Mouse (Mus musculus): ENCODE results near the gene Six1. TPM values are rescaled to one million over a fixed set of nuclear protein-coding genes. Genes with fewer than 3 reads are reported as not detected.

Six1 gene
- polyA plus RNA-seq, 1 experiment: 0.10 TPM

DNA sequence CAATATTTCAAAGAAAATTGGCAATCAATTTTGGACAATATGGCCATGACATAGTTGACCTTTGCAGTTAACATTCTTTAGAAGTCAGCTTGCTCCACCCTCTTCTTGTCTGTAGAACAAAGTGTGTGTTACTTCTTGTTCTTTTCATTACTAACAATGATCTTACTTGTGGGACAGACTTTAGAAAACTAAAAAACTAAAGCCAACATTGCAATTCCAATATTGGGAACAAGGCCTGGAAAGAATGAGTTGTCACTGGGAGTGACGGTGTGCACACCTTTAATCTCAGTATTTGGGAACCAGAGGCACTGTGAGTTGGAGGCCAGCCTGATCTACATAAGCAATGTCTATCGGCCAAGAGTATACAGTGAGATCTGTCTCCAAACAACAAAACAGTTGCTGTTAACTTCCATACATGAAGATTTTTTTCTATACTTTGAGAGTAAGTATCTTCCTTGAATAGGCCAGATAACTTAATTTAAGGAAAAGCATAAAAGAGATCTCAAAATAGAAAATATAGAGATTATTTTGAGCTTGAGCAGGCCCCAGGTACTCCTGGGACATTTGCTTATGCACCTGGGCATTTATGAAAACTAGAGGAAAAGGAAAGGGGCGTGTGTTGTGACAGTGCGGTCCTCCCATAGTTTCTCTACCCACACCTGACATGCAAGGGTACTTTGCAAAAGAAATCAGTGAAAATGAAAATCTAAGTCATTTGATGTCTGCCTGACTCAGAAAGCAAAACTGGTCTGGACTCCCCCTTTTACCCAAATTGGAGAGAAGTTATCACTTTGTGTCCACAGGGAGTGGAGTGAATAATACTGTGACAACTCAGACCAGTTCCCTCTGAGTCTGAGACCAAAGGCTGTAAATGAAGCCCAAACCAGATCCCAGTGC, 55.3 kb downstream of the Six1 start:
- TF ChIP-seq POLR2A (IDR thresholded peaks at IDR 0.05; ENCODE audit: borderline replicate concordance, insufficient read depth, low read length): no peak
- no peak for TF ChIP-seq CTCF (IDR thresholded peaks at IDR 0.05; ENCODE audit: borderline replicate concordance, insufficient read depth, low read depth, low read length)
- no peak for DNase-seq
- no peaks in the 10 kb centered on the region; the same call in 1 of the 2 replicates for H3K27me3 ChIP-seq (ENCODE audit: control insufficient read depth, insufficient read depth, low read length)
- H3K27ac ChIP-seq (ENCODE audit: insufficient read depth, low read length): no peak overlapping the region
- H3K4me3 ChIP-seq (replicated peaks; ENCODE audit: insufficient read depth, low read depth, low read length): no peak overlapping the region
- no peaks in the 10 kb centered on the region for H3K4me1 ChIP-seq (ENCODE audit: control insufficient read depth, insufficient read depth, low read length)
- WGBS: 91% methylated on average over 4 of the region's 4 CpGs

DNA sequence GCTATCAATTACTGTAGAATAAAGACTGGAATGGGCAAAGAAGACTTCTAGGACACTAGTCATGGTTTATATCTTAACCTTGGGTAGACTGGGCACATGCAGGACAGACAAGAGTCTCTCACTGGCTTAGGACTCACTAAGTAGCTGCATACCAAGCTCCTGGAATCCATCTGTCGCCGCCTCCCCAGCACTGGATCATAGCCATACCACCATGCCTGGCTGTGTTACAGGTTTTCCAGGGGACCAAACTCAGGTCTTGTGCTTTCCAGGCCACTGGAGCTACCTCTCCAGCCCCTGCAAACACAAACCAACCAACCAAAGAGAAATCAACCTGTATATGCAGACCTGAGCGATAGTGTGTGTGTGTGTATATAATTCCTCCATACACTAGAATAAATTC, 57.0 kb downstream of the Six1 start:
- 43% methylated on average over 3 of the region's 3 CpGs for WGBS
- TF ChIP-seq POLR2A (IDR thresholded peaks at IDR 0.05; ENCODE audit: borderline replicate concordance, insufficient read depth, low read length) (no peak), CTCF (IDR thresholded peaks at IDR 0.05; ENCODE audit: borderline replicate concordance, insufficient read depth, low read depth, low read length) (no peak)
- no peak overlapping the region for H3K4me3 ChIP-seq (replicated peaks; ENCODE audit: insufficient read depth, low read depth, low read length)
- no peak for DNase-seq
- no peaks in the 10 kb centered on the region; the same call in 1 of the 2 replicates for H3K27me3 ChIP-seq (ENCODE audit: control insufficient read depth, insufficient read depth, low read length)
- no peaks in the 10 kb centered on the region for H3K4me1 ChIP-seq (ENCODE audit: control insufficient read depth, insufficient read depth, low read length)
- H3K27ac ChIP-seq (ENCODE audit: insufficient read depth, low read length): no peak overlapping the region

Other genes with a start within 250 kb of the Six1 start
- not detected in 2 replicates for gene Six6, start 114.0 kb downstream of the Six1 start, polyA plus RNA-seq (2012; rRNA removed)
- 6.1 and 9.1 TPM in 2 replicates for gene 4930447C04Rik, start 113.1 kb downstream of the Six1 start, polyA plus RNA-seq (2012; rRNA removed)
- 1.5 and 1.6 TPM in 2 replicates for gene Six4, start 59.6 kb upstream of the Six1 start, polyA plus RNA-seq (2012; rRNA removed)
- 15.7 and 15.9 TPM in 2 replicates for gene Mnat1, start 69.8 kb upstream of the Six1 start, polyA plus RNA-seq (2012; rRNA removed)
- gene Trmt5, start 232.8 kb upstream of the Six1 start, polyA plus RNA-seq (2012; rRNA removed): 13.9 and 15.7 TPM in 2 replicates
- 23.6 and 25.9 TPM in 2 replicates for gene Slc38a6, start 232.9 kb upstream of the Six1 start, polyA plus RNA-seq (2012; rRNA removed)

Data from cerebellum, adult 2 months (tissue).